In the genomic region with DNA sequence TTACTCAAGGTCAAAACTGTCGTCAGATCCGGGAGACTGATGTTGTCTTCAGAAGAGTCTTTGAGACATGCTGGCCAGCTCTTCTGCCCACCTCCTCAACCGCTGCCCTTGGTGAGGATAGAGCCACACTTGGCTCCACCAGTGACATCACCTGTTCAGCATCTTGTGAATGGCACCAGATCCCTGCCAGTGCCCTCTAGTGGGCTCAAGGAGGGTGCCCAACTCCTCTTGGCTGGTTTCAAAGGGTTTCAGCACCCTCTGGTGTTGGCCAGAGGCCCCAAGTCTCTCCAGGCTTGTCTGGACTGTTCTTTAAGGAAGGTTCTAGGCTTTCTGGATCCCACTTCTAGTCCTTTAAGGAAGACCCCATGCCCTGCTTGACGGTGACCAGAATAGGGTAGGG, we compare ENCODE assay signal across 10 mouse cellular contexts. TPM values are rescaled to one million over a fixed set of nuclear protein-coding genes. Genes with fewer than 3 reads are reported as not detected.
DNase-seq lines count a peak whose midpoint lies in the region; ATAC-seq and TF ChIP-seq lines count a peak whose summit lies in the region.
"Had no signal": no experiment of that assay in that cellular context is flagged by ENCODE, and none has a peak within 500 bp of the region (broad histone marks: within the 10 kb centered on the region; RNA-seq: fewer than 3 reads in every experiment).

No protein-coding gene starts in this region.

- H3K4me3 ChIP-seq in ES-E14 (ENCODE audit: insufficient read depth in 1 of 2, low read depth in 1 of 2, low read length in 2 of 2, poor library complexity in 1 of 2, severe bottlenecking in 1 of 2) = no peak overlapping the region
- H3K4me3 ChIP-seq in kidney, embryonic 14.5 days (ENCODE audit: low read length) = no peak overlapping the region
- H3K4me3 ChIP-seq: neural tube, embryonic 12.5 days had no signal

- in situ Hi-C loops in ES-E14 (cut with MboI; ENCODE audit: low sequenced_read_pairs in 2 of 2, unreplicated experiment in 2 of 2) = loop anchor here in 1 of 2 experiments (25.0 kb wide), 2 partner anchors 1538 to 1613 kb away; partner anchors contain the start of genes Lbx1 and Tlx1

- H3K4me1 ChIP-seq in ES-E14 (ENCODE audit: control insufficient read depth in 2 of 2, insufficient read depth in 2 of 2, low read length in 2 of 2, poor library complexity in 1 of 2) = peaks cover 0 to 3% of the 10 kb centered on the region in 2 experiments; a peak in 1 of 4 replicates
- H3K4me1 ChIP-seq in kidney, embryonic 14.5 days (ENCODE audit: control insufficient read depth, insufficient read depth, low read length) = no peaks in the 10 kb centered on the region

- no peak overlapping the region for H3K27ac ChIP-seq in ES-E14 (ENCODE audit: insufficient read depth, low read depth, low read length, poor library complexity, severe bottlenecking)
- H3K27ac ChIP-seq in kidney, embryonic 14.5 days (ENCODE audit: low read depth, low read length) = no peak overlapping the region
- H3K27ac ChIP-seq: neural tube, embryonic 12.5 days had no signal

- DNase-seq in left cerebral cortex, adult 18-20 months (ENCODE audit: low spot score in 2 of 2) = peak; percentile 19 to 45
- no peak for DNase-seq in left cerebral cortex, adult 8-10 months (ENCODE audit: low spot score in 2 of 2)
- no peak for DNase-seq in ES-E14 (ENCODE audit: low read depth, low spot score)
- DNase-seq in adrenal gland, postnatal 36 days = peak; percentile 69 to 76
- DNase-seq in naive thymus-derived CD4-positive, alpha-beta T cell, adult 2 months (ENCODE audit: low read depth) = peak; percentile 70
- no peak for DNase-seq in c-Kit-positive CD71-positive TER-119-positive erythroid progenitor cells, embryonic 14.5 days (ENCODE audit: low spot score)
- no peak for DNase-seq in cerebellum, adult 11 months

- no peaks in the 10 kb centered on the region for H3K36me3 ChIP-seq in ES-E14 (ENCODE audit: control insufficient read depth, insufficient read depth, low read length, poor library complexity, severe bottlenecking)
- H3K36me3 ChIP-seq in kidney, embryonic 14.5 days (ENCODE audit: control insufficient read depth, insufficient read depth, low read length) = no peaks in the 10 kb centered on the region
- H3K36me3 ChIP-seq: neural tube, embryonic 12.5 days had no signal

- H3K9ac ChIP-seq in ES-E14 (ENCODE audit: insufficient read depth, low read depth, low read length, poor library complexity, severe bottlenecking) = no peak overlapping the region
- no peak overlapping the region for H3K9ac ChIP-seq in kidney, embryonic 14.5 days (ENCODE audit: low read depth, low read length)
- H3K9ac ChIP-seq: neural tube, embryonic 12.5 days had no signal

- 47% methylated on average over 4 of the region's 4 CpGs for WGBS in kidney, embryonic 14.5 days

- H3K4me2 ChIP-seq in kidney, embryonic 14.5 days (replicated peaks; ENCODE audit: low read depth, low read length) = no peak overlapping the region
- H3K4me2 ChIP-seq: neural tube, embryonic 12.5 days had no signal

- no peaks in the 10 kb centered on the region for H3K9me3 ChIP-seq in ES-E14 (ENCODE audit: control insufficient read depth, insufficient read depth, low read depth, low read length)
- no peaks in the 10 kb centered on the region for H3K9me3 ChIP-seq in kidney, embryonic 14.5 days (ENCODE audit: control insufficient read depth, low read length)
- H3K9me3 ChIP-seq: neural tube, embryonic 12.5 days had no signal

- 0 out of 2 replicates have a peak, but pooled peaks have one; percentile 58 for ATAC-seq in kidney, embryonic 14.5 days (ENCODE audit: low FRiP score, low TSS enrichment)

- H3K27me3 ChIP-seq in kidney, embryonic 14.5 days (ENCODE audit: control insufficient read depth, insufficient read depth, low read length) = peaks cover 64% of the 10 kb centered on the region

TF ChIP-seq in ES-E14, 5 proteins besides CTCF, POLR2A, EP300 and RAD21:
- TF ChIP-seq HCFC1 (IDR thresholded peaks at IDR 0.05; ENCODE audit: borderline replicate concordance, insufficient read depth, low read length) = peak; percentile 20; the same call in 1 of the 2 replicates
- peak; percentile 94 for TF ChIP-seq ZC3H11A (IDR thresholded peaks at IDR 0.05; ENCODE audit: borderline replicate concordance, low read depth, low read length)
- no peak for TF ChIP-seq ZNF384 (IDR thresholded peaks at IDR 0.05; ENCODE audit: low read depth, low read length)

RNA-seq across cellular contexts. Expression of gene Nkx2-3, which starts 11.8 kb away (rescaled TPM):
- not detected for total RNA-seq in left cerebral cortex, adult 18-20 months (2021)
- not detected for total RNA-seq in left cerebral cortex, adult 8-10 months (2022)
- 0.27 TPM in 1 of 2 replicates, not detected in the other for total RNA-seq in ES-E14 (2012; rRNA removed)
- total RNA-seq in adrenal gland, postnatal 36 days (2021) = not detected
- polyA plus RNA-seq in kidney, embryonic 14.5 days (2014; fragmentation: Nextera tagmentation; extraction: Ambion mirVana) = 0.14 TPM in 1 of 2 replicates, not detected in the other
- polyA plus RNA-seq: heart, embryonic 14.5 days; neural tube, embryonic 12.5 days had no signal

RNA-seq across cellular contexts. Expression of gene Slc25a28, which starts 50.8 kb away (rescaled TPM):
- total RNA-seq in left cerebral cortex, adult 18-20 months (2021) = 10 to 100 TPM; 46.6 to 52.1 TPM
- total RNA-seq in left cerebral cortex, adult 8-10 months (2022) = 10 to 100 TPM; 44.9 to 53.6 (median 48.0) TPM
- total RNA-seq in ES-E14 (2012; rRNA removed) = 54.8 and 68.4 TPM in 2 replicates
- 10 to 100 TPM; 54.2 to 91.4 TPM for total RNA-seq in adrenal gland, postnatal 36 days (2021)
- 13.6 TPM in 2 replicates for polyA plus RNA-seq in kidney, embryonic 14.5 days (2014; fragmentation: Nextera tagmentation; extraction: Ambion mirVana)

Comparison
In these comparisons a context has a peak if more than half of its experiments do, and no peak if none do; other contexts are left out.
1. DNase-seq: peak in left cerebral cortex, adult 18-20 months (2 of 2), adrenal gland, postnatal 36 days (2 of 2) and naive thymus-derived CD4-positive, alpha-beta T cell, adult 2 months (single experiment); none in left cerebral cortex, adult 8-10 months (0 of 2), ES-E14 (single experiment), c-Kit-positive CD71-positive TER-119-positive erythroid progenitor cells, embryonic 14.5 days (single experiment) and cerebellum, adult 11 months (single experiment).